Comparison of ENCODE assay signal across 18 mouse cellular contexts in the genomic region with DNA sequence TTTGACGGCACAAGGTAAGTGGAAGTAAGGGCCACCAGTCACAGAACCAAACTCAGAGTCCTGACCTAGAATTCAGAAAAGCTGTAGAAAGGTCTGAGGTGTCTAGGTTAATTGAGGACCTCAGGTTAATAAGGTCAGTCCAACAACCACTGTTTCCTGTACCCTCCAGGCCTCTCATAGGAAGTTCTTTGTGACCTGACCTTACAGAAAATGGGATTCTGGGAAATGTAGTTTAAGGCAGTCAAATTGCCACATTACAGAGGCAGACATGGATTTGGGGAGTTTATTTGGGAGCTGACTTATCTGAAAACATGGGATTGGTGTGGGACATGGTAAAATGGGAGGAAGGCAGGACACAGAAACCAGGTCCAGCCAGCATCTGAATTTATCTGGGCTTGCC.
"Had no signal": no experiment of that assay in that cellular context is flagged by ENCODE, and none has a peak within 500 bp of the region (broad histone marks: within the 10 kb centered on the region; RNA-seq: fewer than 3 reads in every experiment).

No protein-coding gene starts in this region.

- DNase-seq: lung, adult 18-20 months; lung, embryonic 14.5 days; lung, postnatal 10 days; lung, postnatal 4 days; midbrain, embryonic 14.5 days; retina, postnatal 1 day; right cerebral cortex, adult 18-20 months; right cerebral cortex, postnatal 25 days; right cerebral cortex, postnatal 4 days; spleen, adult 18-20 months; thymus, adult 18-20 months; thymus, postnatal 14 days; thymus, postnatal 36 days had no signal

- H3K9me3 ChIP-seq: midbrain, embryonic 10.5 days; neural tube, embryonic 13.5 days; neural tube, embryonic 15.5 days had no signal

- H3K4me2 ChIP-seq: lung, embryonic 14.5 days; neural tube, embryonic 13.5 days; neural tube, embryonic 15.5 days had no signal

- H3K36me3 ChIP-seq: midbrain, embryonic 10.5 days; neural tube, embryonic 13.5 days; neural tube, embryonic 15.5 days had no signal

- ATAC-seq: midbrain, embryonic 16.5 days had no signal

- H3K9ac ChIP-seq: lung, embryonic 14.5 days; neural tube, embryonic 13.5 days; neural tube, embryonic 15.5 days had no signal

- H3K27ac ChIP-seq: midbrain, embryonic 10.5 days; neural tube, embryonic 13.5 days; neural tube, embryonic 15.5 days had no signal

- H3K4me1 ChIP-seq: midbrain, embryonic 10.5 days; neural tube, embryonic 13.5 days had no signal

- H3K27me3 ChIP-seq: neural tube, embryonic 13.5 days; neural tube, embryonic 15.5 days had no signal

- H3K4me3 ChIP-seq: midbrain, embryonic 10.5 days; myocyte; neural tube, embryonic 13.5 days; neural tube, embryonic 15.5 days had no signal
